Mouse (Mus musculus): ENCODE measurements around the gene Tomm40l.

Gene Tomm40l
- long read RNA-seq, experiment 1, full-length matches to known transcripts: 23 of 26 reads
- long read RNA-seq, experiment 1, partial matches to known transcripts: 1 of 26 reads
- long read RNA-seq, experiment 1, other reads (novel, unspliced or antisense): 2 of 26 reads
- long read RNA-seq, experiment 2, full-length matches to known transcripts: 28 of 36 reads
- long read RNA-seq, experiment 2, partial matches to known transcripts: 2 of 36 reads
- long read RNA-seq, experiment 2, other reads (novel, unspliced or antisense): 6 of 36 reads

GRCm38 (mm10) chr1:171222238-171223155, at the start of gene Tomm40l:
TSS of gene Tomm40l (minus strand) at chr1:171222514.
- intact Hi-C loops (cut with DNase I): loop anchor here (1.0 kb wide), 1 partner anchor 35 kb away; no protein-coding TSS in a partner anchor

DNA sequence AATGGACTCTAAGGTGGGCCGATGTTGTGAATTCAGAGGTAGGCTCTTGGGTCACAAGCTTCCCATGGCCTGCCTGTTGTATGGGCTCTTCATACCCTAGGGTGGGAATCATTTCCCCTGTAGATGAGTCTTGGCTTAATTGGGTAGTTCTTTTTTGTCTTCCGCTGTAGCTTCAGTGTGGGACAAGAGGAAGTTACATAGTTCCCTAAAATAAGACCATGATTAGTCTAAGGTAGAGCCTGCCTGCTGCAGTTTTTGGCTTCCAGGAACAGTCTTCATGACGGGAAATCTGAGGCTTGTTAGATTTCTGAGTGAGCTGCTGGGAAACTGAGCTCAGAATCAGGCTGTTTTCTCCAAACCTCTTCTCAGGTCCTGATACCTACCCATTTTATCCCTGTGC, 49.8 kb upstream of the Tomm40l start:
- intact Hi-C loops (cut with DNase I): no loop called here

- intact Hi-C loops (cut with DNase I): no loop called here
Observed at GRCm38 (mm10) chr1:171271622-171272021, 49.3 kb upstream of the Tomm40l start.

DNA sequence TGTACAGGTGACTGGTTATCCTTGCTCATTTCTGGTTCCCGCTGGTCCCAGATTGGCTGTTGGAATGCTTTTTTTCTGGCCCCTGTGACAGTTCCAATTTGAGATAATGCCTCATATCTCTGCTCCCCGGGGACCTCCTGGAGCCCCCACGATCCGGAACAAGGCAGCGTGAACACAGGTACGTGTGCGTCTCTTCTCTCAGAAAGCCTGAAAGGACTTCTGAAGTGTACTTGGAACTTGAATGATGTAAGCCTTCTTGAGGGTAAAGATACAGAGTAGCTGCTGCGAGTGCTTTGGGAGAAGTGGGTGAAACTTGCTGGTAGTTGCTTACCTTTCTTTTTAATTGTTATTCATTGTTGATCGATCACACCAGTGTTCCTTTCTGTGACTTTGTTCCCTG, 48.9 kb upstream of the Tomm40l start:
- intact Hi-C loops (cut with DNase I): no loop called here

- intact Hi-C loops (cut with DNase I): no loop called here
Observed at GRCm38 (mm10) chr1:171270573-171270900, 48.2 kb upstream of the Tomm40l start.

DNA sequence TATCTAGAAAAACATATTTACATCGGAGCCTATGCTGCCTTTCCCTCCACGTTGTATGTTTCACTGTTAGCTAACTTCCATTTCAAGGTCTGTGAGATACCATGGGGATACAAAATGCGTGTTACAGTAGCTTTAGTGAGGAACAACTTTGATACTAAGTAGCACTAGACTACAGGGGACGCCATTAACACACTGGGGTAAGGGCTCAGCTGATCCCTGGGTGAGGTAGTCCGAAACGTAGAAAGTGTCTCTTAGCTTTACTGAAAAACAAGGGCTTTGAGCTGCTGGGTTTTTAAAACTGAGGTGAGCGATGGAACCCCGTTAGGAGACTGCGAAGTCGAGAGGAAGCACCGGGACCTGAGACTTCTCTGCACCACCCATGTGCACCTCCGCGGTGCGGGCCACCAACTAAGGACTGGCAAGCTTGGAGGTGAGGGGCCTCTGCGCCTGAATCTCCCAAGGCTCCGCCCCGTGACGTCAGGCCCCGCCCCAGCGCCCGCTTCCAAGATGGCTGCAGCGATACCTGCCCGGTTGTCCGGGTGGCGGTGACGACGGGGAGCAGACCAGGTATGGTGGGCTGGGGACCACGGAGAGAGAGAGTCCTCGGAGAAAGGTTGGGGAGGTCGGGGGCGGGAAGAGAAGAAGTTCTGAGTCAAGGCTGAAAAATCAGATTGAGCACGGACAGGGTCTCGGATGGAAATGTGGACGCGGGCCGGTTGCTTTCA, 47.7 kb upstream of the Tomm40l start, which contains the start of gene B4galt3:
Gene B4galt3 (plus strand): TSS at position 481 of the 725 bp plus-strand sequence.
- intact Hi-C loops (cut with DNase I): no loop called here

GRCm38 (mm10) chr1:171268341-171268740, 46.0 kb upstream of the Tomm40l start:
- intact Hi-C loops (cut with DNase I): no loop called here

- intact Hi-C loops (cut with DNase I): no loop called here
Observed at GRCm38 (mm10) chr1:171265971-171266744, 43.8 kb upstream of the Tomm40l start.

GRCm38 (mm10) chr1:171263666-171264461, 41.5 kb upstream of the Tomm40l start:
- intact Hi-C loops (cut with DNase I): no loop called here

DNA sequence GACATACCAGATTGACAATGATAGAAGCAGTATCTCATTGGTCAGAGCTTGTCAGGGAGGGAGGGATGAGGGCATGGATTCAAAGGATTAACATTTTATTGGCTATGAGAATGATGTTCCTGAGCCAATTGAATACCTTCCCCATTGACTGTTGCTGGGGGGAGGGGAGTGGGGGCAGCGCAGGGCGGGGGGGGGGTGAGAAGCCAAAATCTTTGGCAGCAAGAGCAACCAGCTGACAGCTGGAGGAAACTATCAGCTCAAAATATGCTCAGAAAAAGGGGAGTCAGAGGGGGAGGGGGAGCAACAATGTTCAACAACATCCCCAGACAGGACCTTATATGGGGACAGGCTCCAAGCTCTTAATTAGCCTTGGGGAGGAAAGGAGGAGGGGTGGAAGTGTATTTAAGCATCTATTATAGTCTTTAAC, 40.9 kb upstream of the Tomm40l start:
- intact Hi-C loops (cut with DNase I): no loop called here

GRCm38 (mm10) chr1:171262594-171263130, 40.3 kb upstream of the Tomm40l start:
- intact Hi-C loops (cut with DNase I): no loop called here

DNA sequence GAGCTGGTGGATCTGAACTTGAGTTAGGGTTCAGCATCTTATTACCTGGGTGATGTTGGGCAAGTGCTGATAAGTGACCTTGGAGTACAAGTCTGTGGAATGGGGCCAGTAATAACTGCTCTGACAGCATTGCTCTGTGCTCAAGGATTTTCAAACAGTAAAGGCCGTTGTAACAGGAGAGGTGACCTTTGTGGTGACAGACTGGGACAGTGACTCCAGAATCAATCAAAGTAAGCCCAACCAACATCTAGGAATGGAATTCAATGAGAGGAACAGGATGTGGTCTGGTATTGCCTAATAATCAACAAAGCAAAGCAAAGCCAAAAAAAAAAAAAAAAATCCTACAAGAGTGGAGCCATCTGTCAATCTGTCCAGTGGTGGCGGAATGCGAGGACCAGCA, 38.0 kb upstream of the Tomm40l start:
- intact Hi-C loops (cut with DNase I): no loop called here

DNA sequence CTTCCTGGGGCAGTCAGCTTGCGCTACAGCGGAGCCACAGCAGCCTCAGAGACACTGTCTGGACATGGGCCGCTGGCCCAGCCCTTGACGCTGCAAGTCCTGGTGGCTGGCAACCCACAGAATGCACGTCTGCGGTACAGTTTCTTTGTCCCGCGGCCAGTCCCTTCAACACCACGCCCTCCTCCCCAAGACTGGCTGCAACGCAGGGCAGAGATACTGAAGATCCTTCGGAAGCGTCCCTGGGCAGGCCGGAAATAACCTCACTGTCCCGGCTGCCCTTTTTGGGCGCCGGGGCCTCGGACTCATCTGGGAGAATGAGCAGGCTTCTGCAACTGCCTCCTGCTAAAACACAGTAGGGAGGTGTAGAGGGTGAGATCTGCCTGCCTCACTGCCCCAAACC, 36.6 kb upstream of the Tomm40l start:
- intact Hi-C loops (cut with DNase I): no loop called here

- intact Hi-C loops (cut with DNase I): loop anchor here (1.0 to 2.0 kb wide), 3 partner anchors 35 to 147 kb away; partner anchors contain the start of gene Tomm40l
Observed at GRCm38 (mm10) chr1:171257781-171258180, 35.5 kb upstream of the Tomm40l start.

DNA sequence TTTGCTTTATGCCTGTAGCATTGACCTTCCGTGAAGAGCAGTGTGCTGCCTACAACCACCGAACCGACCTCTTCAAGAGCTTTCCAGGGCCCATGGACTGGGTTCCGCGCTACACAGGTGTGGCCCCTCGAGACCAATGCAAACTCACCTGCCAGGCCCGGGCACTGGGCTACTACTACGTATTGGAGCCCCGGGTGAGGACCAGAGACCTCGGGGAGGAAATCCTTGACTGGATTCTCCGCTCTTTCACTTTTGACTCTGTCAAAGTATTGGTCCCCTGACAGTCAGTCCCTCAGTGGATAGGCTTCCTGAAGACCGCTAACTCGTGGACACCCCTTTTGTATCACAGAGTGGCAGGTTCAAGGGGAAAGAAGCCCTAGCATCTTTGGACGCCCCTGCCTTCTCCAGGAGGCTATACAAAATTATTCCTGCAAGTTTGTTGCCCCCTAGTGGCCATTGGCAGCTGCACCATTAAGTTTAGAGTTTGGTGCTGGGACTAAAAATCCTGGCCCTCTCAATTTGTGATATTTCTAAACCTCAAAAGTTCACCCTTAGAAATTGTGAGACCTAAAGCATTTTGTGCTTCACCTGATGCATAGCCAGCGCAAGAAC, 34.7 kb upstream of the Tomm40l start:
- intact Hi-C loops (cut with DNase I): loop anchor here (1.0 to 2.0 kb wide), 3 partner anchors 35 to 146 kb away; partner anchors contain the start of gene Tomm40l

GRCm38 (mm10) chr1:171256095-171256818, 33.9 kb upstream of the Tomm40l start:
- intact Hi-C loops (cut with DNase I): loop anchor here (2.0 kb wide), 2 partner anchors 137 to 145 kb away; no protein-coding TSS in a partner anchor

DNA sequence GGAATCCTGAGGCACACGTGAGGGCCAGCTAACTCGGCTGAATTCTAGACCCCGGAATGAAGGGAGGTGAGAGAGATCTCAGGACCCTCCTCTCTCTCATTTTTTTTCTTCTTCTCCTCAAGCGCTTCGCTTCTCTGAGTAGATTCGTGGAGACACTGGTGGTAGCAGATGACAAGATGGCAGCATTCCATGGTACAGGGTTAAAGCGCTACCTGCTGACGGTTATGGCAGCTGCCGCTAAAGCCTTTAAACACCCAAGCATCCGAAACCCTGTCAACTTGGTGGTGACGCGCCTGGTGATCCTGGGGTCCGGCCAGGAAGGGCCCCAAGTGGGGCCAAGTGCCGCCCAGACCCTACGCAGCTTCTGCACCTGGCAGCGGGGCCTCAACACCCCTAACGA, 30.1 kb upstream of the Tomm40l start:
- intact Hi-C loops (cut with DNase I): no loop called here

GRCm38 (mm10) chr1:171251594-171252324, 29.4 kb upstream of the Tomm40l start:
- intact Hi-C loops (cut with DNase I): no loop called here
